Mouse (Mus musculus) neural tube, embryonic 12.5 days (tissue): ENCODE measurements around the gene Gm11569. TPM values are rescaled to one million over a fixed set of nuclear protein-coding genes. Genes with fewer than 3 reads are reported as not detected.

ENCODE experiments used
- ATAC-seq: fragments of 200-750 bp; cut with Nextera tagmentation; 2 replicates; pipeline ENCODE4 v1.8.0; 2017; ENCODE audit warnings: low read depth, mild to moderate bottlenecking, moderate TSS enrichment, moderate library complexity; ENCODE audit not compliant: low FRiP score
- H3K27ac ChIP-seq: fragments of 300-500 bp; sonication (generic); 2 replicates; pipeline ENCODE4 v1.5.1; 2016
- H3K27me3 ChIP-seq: fragments of 300-500 bp; sonication (generic); replicated peaks from 2 replicates; pipeline ENCODE4 v1.6.1; 2016; ENCODE audit warnings: mild to moderate bottlenecking
- H3K36me3 ChIP-seq: fragments of 300-500 bp; sonication (generic); 2 replicates; pipeline ENCODE4 v1.6.1; 2016; ENCODE audit warnings: mild to moderate bottlenecking
- H3K4me1 ChIP-seq: fragments of 300-500 bp; sonication (generic); 2 replicates; pipeline ENCODE4 v1.6.1; 2016
- H3K4me2 ChIP-seq: fragments of 300-500 bp; sonication (generic); replicated peaks from 2 replicates; pipeline ENCODE4 v1.6.1; 2016; ENCODE audit warnings: mild to moderate bottlenecking
- H3K4me3 ChIP-seq: fragments of 300-500 bp; sonication (generic); 2 replicates; pipeline ENCODE4 v1.5.1; 2016
- H3K9ac ChIP-seq: fragments of 300-500 bp; sonication (generic); 2 replicates; pipeline ENCODE4 v1.6.1; 2016; ENCODE audit warnings: mild to moderate bottlenecking
- H3K9me3 ChIP-seq: fragments of 300-500 bp; sonication (generic); 2 replicates; pipeline ENCODE4 v1.6.1; 2016; ENCODE audit warnings: mild to moderate bottlenecking
- WGBS: fragments of 180-500 bp; shearing (Covaris S2); methylation state at CpG from one replicate; pipeline ENCODE4 v1.1.7; 2016; 5-methylcytosine and 5-hydroxymethylcytosine counted together
- polyA plus RNA-seq: library from polyadenylated mRNA; unstranded; fragments of >200 nt; fragmentation: Nextera tagmentation; extraction: Ambion mirVana; gene quantifications from 2 replicates; pipeline ENCODE4 v1.2.1, GENCODE M21; 2016

Gene Gm11569
- polyA plus RNA-seq, 1 experiment from 2014 or later = not detected

DNA sequence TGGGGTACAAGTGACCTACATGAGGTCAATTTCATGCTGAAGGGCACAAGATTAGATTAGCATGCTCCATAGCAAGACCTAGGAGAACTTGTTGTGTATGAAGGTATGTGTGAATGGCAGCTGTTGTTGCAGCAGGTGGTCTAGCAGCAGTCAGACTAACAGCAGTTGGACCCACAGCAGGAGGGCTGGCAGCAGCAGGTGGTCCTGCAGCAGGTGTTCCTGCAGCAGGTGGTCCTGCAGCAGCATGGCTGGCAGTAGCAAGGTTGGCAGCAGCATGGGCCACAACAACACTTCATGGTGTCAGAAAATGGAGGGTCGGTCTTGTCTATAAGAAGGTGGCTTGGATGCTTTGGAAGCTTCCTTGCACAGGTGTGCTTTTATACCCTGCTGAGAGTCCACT lies 39.9 kb downstream of the Gm11569 start:
- no peaks in the 10 kb centered on the region for H3K27me3 ChIP-seq
- H3K9ac ChIP-seq = no peak overlapping the region
- H3K4me3 ChIP-seq = no peak overlapping the region
- no peak overlapping the region for H3K4me2 ChIP-seq
- 92% methylated on average over 1 of the region's 1 CpGs for WGBS
- no peak overlapping the region for H3K27ac ChIP-seq
- no peaks in the 10 kb centered on the region for H3K4me1 ChIP-seq
- H3K36me3 ChIP-seq = no peaks in the 10 kb centered on the region
- H3K9me3 ChIP-seq = no peaks in the 10 kb centered on the region
- ATAC-seq = no peak

Other genes starting within 250 kb of the Gm11569 start
- gene Krtap3-3, start 248.1 kb downstream of the Gm11569 start, polyA plus RNA-seq = not detected in 2 replicates
- gene Krtap3-2, start 242.1 kb downstream of the Gm11569 start, polyA plus RNA-seq = not detected in 2 replicates
- gene Gm11939, start 239.5 kb downstream of the Gm11569 start, polyA plus RNA-seq = not detected in 2 replicates
- not detected in 2 replicates for gene Krtap3-1, start 232.3 kb downstream of the Gm11569 start, polyA plus RNA-seq
- not detected in 2 replicates for gene Krtap1-5, start 217.9 kb downstream of the Gm11569 start, polyA plus RNA-seq
- gene Krtap1-4, start 215.3 kb downstream of the Gm11569 start, polyA plus RNA-seq = not detected in 2 replicates
- not detected in 2 replicates for gene Krtap1-3, start 207.6 kb downstream of the Gm11569 start, polyA plus RNA-seq
- not detected in 2 replicates for gene Krtap9-3, start 200.8 kb downstream of the Gm11569 start, polyA plus RNA-seq
- not detected in 2 replicates for gene Gm11938, start 195.6 kb downstream of the Gm11569 start, polyA plus RNA-seq
- not detected in 2 replicates for gene Gm11937, start 188.7 kb downstream of the Gm11569 start, polyA plus RNA-seq
- not detected in 2 replicates for gene Krtap2-4, start 184.1 kb downstream of the Gm11569 start, polyA plus RNA-seq
- not detected in 2 replicates for gene Gm11562, start 178.5 kb downstream of the Gm11569 start, polyA plus RNA-seq
- gene Krtap4-1, start 170.7 kb downstream of the Gm11569 start, polyA plus RNA-seq = not detected in 2 replicates
- gene Krtap4-2, start 163.8 kb downstream of the Gm11569 start, polyA plus RNA-seq = not detected in 2 replicates
- gene Krtap4-7, start 154.8 kb downstream of the Gm11569 start, polyA plus RNA-seq = not detected in 2 replicates
- gene Gm11555, start 148.7 kb downstream of the Gm11569 start, polyA plus RNA-seq = not detected in 2 replicates
- gene Gm11563, start 140.0 kb downstream of the Gm11569 start, polyA plus RNA-seq = not detected in 2 replicates
- not detected in 2 replicates for gene Krtap4-6, start 133.0 kb downstream of the Gm11569 start, polyA plus RNA-seq
- not detected in 2 replicates for gene Gm14190, start 108.2 kb downstream of the Gm11569 start, polyA plus RNA-seq
- not detected in 2 replicates for gene Gm14180, start 64.6 kb downstream of the Gm11569 start, polyA plus RNA-seq
- gene Gm11595, start 26.0 kb downstream of the Gm11569 start, polyA plus RNA-seq = not detected in 2 replicates
- gene Krtap4-8, start 18.2 kb downstream of the Gm11569 start, polyA plus RNA-seq = not detected in 2 replicates
- not detected in 2 replicates for gene Krtap4-9, start 13.7 kb downstream of the Gm11569 start, polyA plus RNA-seq
- not detected in 2 replicates for gene Gm11596, start 5.5 kb downstream of the Gm11569 start, polyA plus RNA-seq
- gene Gm11554, start 5.5 kb upstream of the Gm11569 start, polyA plus RNA-seq = not detected in 2 replicates
- not detected in 2 replicates for gene Krtap4-13, start 11.0 kb upstream of the Gm11569 start, polyA plus RNA-seq
- gene Gm11564, start 16.7 kb upstream of the Gm11569 start, polyA plus RNA-seq = not detected in 2 replicates
- not detected in 2 replicates for gene 2300003K06Rik, start 39.1 kb upstream of the Gm11569 start, polyA plus RNA-seq
- not detected in 2 replicates for gene Krtap4-16, start 52.7 kb upstream of the Gm11569 start, polyA plus RNA-seq
- not detected in 2 replicates for gene Gm11568, start 59.0 kb upstream of the Gm11569 start, polyA plus RNA-seq
- not detected in 2 replicates for gene Gm11559, start 65.5 kb upstream of the Gm11569 start, polyA plus RNA-seq
- not detected in 2 replicates for gene Krtap9-1, start 74.5 kb upstream of the Gm11569 start, polyA plus RNA-seq
- gene Gm11567, start 80.3 kb upstream of the Gm11569 start, polyA plus RNA-seq = not detected in 2 replicates
- not detected in 2 replicates for gene Krtap31-1, start 109.0 kb upstream of the Gm11569 start, polyA plus RNA-seq
- gene Gm11565, start 115.8 kb upstream of the Gm11569 start, polyA plus RNA-seq = not detected in 2 replicates
- gene Krtap31-2, start 137.4 kb upstream of the Gm11569 start, polyA plus RNA-seq = not detected in 2 replicates
- not detected in 2 replicates for gene Krtap9-5, start 149.5 kb upstream of the Gm11569 start, polyA plus RNA-seq
- gene Krtap29-1, start 180.1 kb upstream of the Gm11569 start, polyA plus RNA-seq = not detected in 2 replicates
- 0.14 TPM in 1 of 2 replicates, not detected in the other for gene Krtap16-1, start 187.7 kb upstream of the Gm11569 start, polyA plus RNA-seq
- gene Krtap17-1, start 195.1 kb upstream of the Gm11569 start, polyA plus RNA-seq = 0.37 TPM in 1 of 2 replicates, not detected in the other
- gene Krt33a, start 217.3 kb upstream of the Gm11569 start, polyA plus RNA-seq = not detected in 2 replicates
- gene Krt33b, start 230.9 kb upstream of the Gm11569 start, polyA plus RNA-seq = not detected in 2 replicates
- not detected in 2 replicates for gene Krt34, start 242.6 kb upstream of the Gm11569 start, polyA plus RNA-seq